Mouse (Mus musculus): ENCODE results near the gene Sim1. TPM values are rescaled to one million over a fixed set of nuclear protein-coding genes. Genes with fewer than 3 reads are reported as not detected.

Sim1 gene
- polyA plus RNA-seq, 2 experiments from 2014 or later, result not detected

GRCm38 (mm10) chr10:50901601-50902475, 7.3 kb downstream of the Sim1 start:
- ATAC-seq, result no peak

- no peak for ATAC-seq
Measured at GRCm38 (mm10) chr10:50902741-50903715, 8.5 kb downstream of the Sim1 start.

- no peak for ATAC-seq
Measured at GRCm38 (mm10) chr10:50903846-50904763, 9.6 kb downstream of the Sim1 start.

GRCm38 (mm10) chr10:50904764-50905701, 10.5 kb downstream of the Sim1 start:
- ATAC-seq, result no peak

GRCm38 (mm10) chr10:50910400-50910799, 15.8 kb downstream of the Sim1 start:
- ATAC-seq, result no peak

GRCm38 (mm10) chr10:50910861-50911410, 16.4 kb downstream of the Sim1 start:
- peak; percentile 29 for ATAC-seq

- ATAC-seq, result no peak
Measured at GRCm38 (mm10) chr10:50915607-50916006, 21.1 kb downstream of the Sim1 start.

- ATAC-seq, result no peak
Measured at GRCm38 (mm10) chr10:50929281-50929680, 34.7 kb downstream of the Sim1 start.

GRCm38 (mm10) chr10:50935673-50936072, 41.1 kb downstream of the Sim1 start:
- ATAC-seq, result no peak

- no peak for ATAC-seq
Measured at GRCm38 (mm10) chr10:50973625-50974024, 79.1 kb downstream of the Sim1 start.

- no peak for ATAC-seq
Measured at GRCm38 (mm10) chr10:50981849-50982248, 87.3 kb downstream of the Sim1 start.

GRCm38 (mm10) chr10:50983620-50984019, 89.1 kb downstream of the Sim1 start:
- ATAC-seq, result no peak

- ATAC-seq, result no peak
Measured at GRCm38 (mm10) chr10:51007798-51008197, 113.2 kb downstream of the Sim1 start.

- ATAC-seq, result no peak
Measured at GRCm38 (mm10) chr10:51011391-51012150, 117.0 kb downstream of the Sim1 start.

- ATAC-seq, result no peak
Measured at GRCm38 (mm10) chr10:51014901-51015300, 120.3 kb downstream of the Sim1 start.

GRCm38 (mm10) chr10:51015362-51015761, 120.8 kb downstream of the Sim1 start:
- ATAC-seq, result no peak

- ATAC-seq, result no peak
Measured at GRCm38 (mm10) chr10:51023308-51024279, 129.0 kb downstream of the Sim1 start.

Data from CD4-positive, CD25-positive, alpha-beta regulatory T cell, adult 4 months (primary cell).